Mouse (Mus musculus): ENCODE data around the gene Map7d1.

DNA sequence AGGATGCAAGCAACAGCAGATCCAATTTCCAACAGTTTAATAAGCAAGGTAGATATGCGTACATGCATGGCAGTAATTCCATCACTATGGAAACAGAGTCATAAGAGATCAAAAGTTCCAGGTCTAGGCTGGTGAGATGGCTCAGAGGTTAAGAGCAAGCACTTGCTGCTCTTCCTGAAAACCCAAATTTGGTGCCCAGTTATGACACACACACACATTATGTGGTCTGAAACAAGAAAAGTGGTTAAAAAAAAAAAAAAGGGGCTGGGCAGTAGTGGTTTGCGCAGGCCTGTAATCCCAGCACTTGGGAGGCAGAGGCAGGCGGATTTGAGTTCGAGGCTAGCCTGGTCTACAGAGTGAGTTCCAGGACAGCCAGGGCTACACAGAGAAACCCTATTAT lies 61.2 kb downstream of the Map7d1 start:
- TF ChIP-seq CTCF (IDR thresholded peaks at IDR 0.05; ENCODE audit: extremely low read depth, insufficient read depth, insufficient read length, insufficient replicate concordance), result no peak
- TF ChIP-seq POLR2A (IDR thresholded peaks at IDR 0.05; ENCODE audit: low read depth, low read length), result no peak
